8 mouse cellular contexts compared by ENCODE assay signal in genomic region chr9:111689680-111690483, GRCm38 (mm10). TPM values are rescaled to one million over a fixed set of nuclear protein-coding genes. Genes with fewer than 3 reads are reported as not detected.
DNase-seq lines count a peak whose midpoint lies in the region; ATAC-seq and TF ChIP-seq lines count a peak whose summit lies in the region.

Gene Stac, minus strand, starts transcription at chr9:111690348.

- H3K27me3 ChIP-seq in lung, postnatal 0 days (replicated peaks; ENCODE audit: insufficient read depth, low read length): peaks cover 7% of the 10 kb centered on the region
- peaks cover 24% of the 10 kb centered on the region for H3K27me3 ChIP-seq in heart, embryonic 16.5 days (ENCODE audit: control insufficient read depth, insufficient read depth, low read length)
- peaks cover 11% of the 10 kb centered on the region for H3K27me3 ChIP-seq in liver, embryonic 14.5 days (ENCODE audit: control insufficient read depth, insufficient read depth, low read length)
- peaks cover 13% of the 10 kb centered on the region for H3K27me3 ChIP-seq in stomach, embryonic 16.5 days (ENCODE audit: control insufficient read depth, insufficient read depth, low read length)

- no peaks in the 10 kb centered on the region for H3K9me3 ChIP-seq in lung, postnatal 0 days (ENCODE audit: low read length)
- H3K9me3 ChIP-seq in heart, embryonic 16.5 days (replicated peaks; ENCODE audit: control insufficient read depth, low read length): no peaks in the 10 kb centered on the region
- H3K9me3 ChIP-seq in liver, embryonic 14.5 days (ENCODE audit: control insufficient read depth, low read length): no peaks in the 10 kb centered on the region
- H3K9me3 ChIP-seq in stomach, embryonic 16.5 days (replicated peaks; ENCODE audit: control insufficient read depth, low read length): no peaks in the 10 kb centered on the region

- DNase-seq in adrenal gland, adult (ENCODE audit: inconsistent age in 2 of 2, low spot score in 1 of 2): peak; percentile 23 to 63
- DNase-seq in adrenal gland, adult 8-10 months: no peak
- DNase-seq in lung, postnatal 0 days (ENCODE audit: low spot score): no peak
- no peak for DNase-seq in lung, adult 18-20 months
- no peak for DNase-seq in liver, embryonic 14.5 days (ENCODE audit: low read depth in 3 of 3, low spot score in 3 of 3)
- no peak for DNase-seq in thymus, adult 18-20 months

- H3K4me3 ChIP-seq in lung, postnatal 0 days (ENCODE audit: low read depth, low read length): peak within 1 kb of the TSS; percentile 33
- peak within 1 kb of the TSS; percentile 60 for H3K4me3 ChIP-seq in heart, embryonic 16.5 days (ENCODE audit: low read length)
- peak within 1 kb of the TSS; percentile 10 to 23; a peak in 3 of 4 replicates for H3K4me3 ChIP-seq in liver, embryonic 14.5 days (ENCODE audit: insufficient read depth in 1 of 2, low read depth in 2 of 2, low read length in 2 of 2)
- H3K4me3 ChIP-seq in stomach, embryonic 16.5 days (replicated peaks; ENCODE audit: low read length): peak within 1 kb of the TSS; percentile 51

- H3K9ac ChIP-seq in lung, postnatal 0 days (replicated peaks; ENCODE audit: low read depth): no peak within 1 kb of the TSS
- H3K9ac ChIP-seq in heart, embryonic 16.5 days (ENCODE audit: low read length): peak within 1 kb of the TSS; percentile 57
- H3K9ac ChIP-seq in liver, embryonic 14.5 days (replicated peaks): no peak within 1 kb of the TSS
- H3K9ac ChIP-seq in stomach, embryonic 16.5 days (ENCODE audit: low read length): peak within 1 kb of the TSS; percentile 67

- peak; percentile 17; the same call in 1 of the 2 replicates for ATAC-seq in lung, postnatal 0 days
- peak; percentile 60 for ATAC-seq in heart, embryonic 16.5 days (replicated peaks; ENCODE audit: extremely low read depth, insufficient read depth, low FRiP score)
- ATAC-seq in liver, embryonic 14.5 days (ENCODE audit: insufficient read depth): 0 out of 2 replicates have a peak, but pooled peaks have one; percentile 21
- peak; percentile 82 for ATAC-seq in stomach, embryonic 16.5 days (ENCODE audit: insufficient read depth, low FRiP score)

- H3K36me3 ChIP-seq in lung, postnatal 0 days (ENCODE audit: insufficient read depth, low read length): no peaks in the 10 kb centered on the region
- H3K36me3 ChIP-seq in heart, embryonic 16.5 days (ENCODE audit: control insufficient read depth, insufficient read depth): no peaks in the 10 kb centered on the region
- no peaks in the 10 kb centered on the region for H3K36me3 ChIP-seq in liver, embryonic 14.5 days (replicated peaks; ENCODE audit: control insufficient read depth, insufficient read depth, low read depth)
- no peaks in the 10 kb centered on the region for H3K36me3 ChIP-seq in stomach, embryonic 16.5 days (ENCODE audit: control insufficient read depth, insufficient read depth, low read length)

- H3K4me1 ChIP-seq in lung, postnatal 0 days (ENCODE audit: insufficient read depth, low read depth, low read length): no peaks in the 10 kb centered on the region
- H3K4me1 ChIP-seq in heart, embryonic 16.5 days (ENCODE audit: control insufficient read depth, insufficient read depth, low read length): no peaks in the 10 kb centered on the region
- no peaks in the 10 kb centered on the region for H3K4me1 ChIP-seq in liver, embryonic 14.5 days (replicated peaks; ENCODE audit: control insufficient read depth in 2 of 2, insufficient read depth in 2 of 2, low read length in 1 of 2)
- peaks cover 3% of the 10 kb centered on the region; the same call in 1 of the 2 replicates for H3K4me1 ChIP-seq in stomach, embryonic 16.5 days (ENCODE audit: control insufficient read depth, insufficient read depth, low read length)

- TF ChIP-seq CTCF in lung, postnatal 0 days (IDR thresholded peaks at IDR 0.05): no peak
- no peak for TF ChIP-seq CTCF in liver, embryonic 14.5 days (IDR thresholded peaks at IDR 0.05; ENCODE audit: low read depth)

- TF ChIP-seq EP300 in lung, postnatal 0 days (IDR thresholded peaks at IDR 0.05): no peak
- TF ChIP-seq EP300 in liver, embryonic 14.5 days (IDR thresholded peaks at IDR 0.05; ENCODE audit: low read depth): no peak

- 5% methylated on average over 51 of the region's 64 CpGs for WGBS in lung, postnatal 0 days
- 2% methylated on average over 55 of the region's 64 CpGs for WGBS in heart, embryonic 16.5 days
- 4% methylated on average over 64 of the region's 64 CpGs for WGBS in liver, embryonic 14.5 days (ENCODE audit: insufficient replicate concordance)
- WGBS in stomach, embryonic 16.5 days: 4% methylated on average over 61 of the region's 64 CpGs

- peak within 1 kb of the TSS; percentile 54 for H3K4me2 ChIP-seq in lung, postnatal 0 days (replicated peaks; ENCODE audit: low read depth, low read length)
- peak within 1 kb of the TSS; percentile 86 for H3K4me2 ChIP-seq in heart, embryonic 16.5 days (ENCODE audit: low read depth, low read length)
- H3K4me2 ChIP-seq in liver, embryonic 14.5 days (ENCODE audit: low read depth): peak within 1 kb of the TSS; percentile 44
- peak within 1 kb of the TSS; percentile 90 for H3K4me2 ChIP-seq in stomach, embryonic 16.5 days (ENCODE audit: low read depth, low read length)

- H3K27ac ChIP-seq in lung, postnatal 0 days (ENCODE audit: low read length): no peak within 1 kb of the TSS
- no peak within 1 kb of the TSS for H3K27ac ChIP-seq in heart, embryonic 16.5 days (ENCODE audit: low read length)
- no peak within 1 kb of the TSS for H3K27ac ChIP-seq in liver, embryonic 14.5 days
- no peak within 1 kb of the TSS for H3K27ac ChIP-seq in stomach, embryonic 16.5 days (ENCODE audit: low read length)

RNA-seq across cellular contexts. Expression of gene Stac, which starts in this region (rescaled TPM):
- total RNA-seq in adrenal gland, adult 8-10 months (2022): 10 to 100 TPM in 1 of 4 experiments, 1 to 10 TPM in 3; 5.9 to 12.0 (median 6.7) TPM
- polyA plus RNA-seq in lung, postnatal 0 days (2015; fragmentation: Nextera tagmentation; extraction: Ambion mirVana): 0.18 and 0.36 TPM in 2 replicates
- polyA plus RNA-seq in heart, embryonic 16.5 days (2015; fragmentation: Nextera tagmentation; extraction: Ambion mirVana): 0.85 and 0.90 TPM in 2 replicates
- 0.02 and 0.03 TPM in 2 replicates for polyA plus RNA-seq in liver, embryonic 14.5 days (2012; rRNA removed)
- not detected in 2 replicates for polyA plus RNA-seq in liver, embryonic 14.5 days (2014; fragmentation: Nextera tagmentation; extraction: Ambion mirVana)
- 5.0 and 5.3 TPM in 2 replicates for polyA plus RNA-seq in stomach, embryonic 16.5 days (2015; fragmentation: Nextera tagmentation; extraction: Ambion mirVana)

Comparison
In these comparisons a context has a peak if more than half of its experiments do, and no peak if none do; other contexts are left out.
1. DNase-seq: peak in adrenal gland, adult (2 of 2); none in adrenal gland, adult 8-10 months (single experiment), lung, postnatal 0 days (single experiment), lung, adult 18-20 months (0 of 2), liver, embryonic 14.5 days (0 of 3) and thymus, adult 18-20 months (0 of 2).
2. Peak in ATAC-seq, H3K4me3 ChIP-seq and H3K4me2 ChIP-seq in lung, postnatal 0 days; RNA of the gene not detected or under 1 TPM.
3. Peak in ATAC-seq, H3K4me3 ChIP-seq, H3K9ac ChIP-seq and H3K4me2 ChIP-seq in heart, embryonic 16.5 days; RNA of the gene not detected or under 1 TPM.
4. Peak in ATAC-seq, H3K4me3 ChIP-seq and H3K4me2 ChIP-seq in liver, embryonic 14.5 days; RNA of the gene not detected or under 1 TPM.
5. ATAC-seq: peak in every context shown above with its lines; median percentile 82 in stomach, embryonic 16.5 days; 60 in heart, embryonic 16.5 days; 21 in liver, embryonic 14.5 days; 17 in lung, postnatal 0 days.
6. Peak in every context shown above with its lines, with median percentiles within 50 percentile points of each other: H3K4me2 ChIP-seq and H3K4me3 ChIP-seq.